Mouse (Mus musculus): Measurements from ENCODE around the gene Gnat2.

GRCm38 (mm10) chr3:108061420-108061819 lies 31.2 kb upstream of the Gnat2 start:
- TF ChIP-seq CTCF (IDR thresholded peaks at IDR 0.05; ENCODE audit: low read depth) (peak; percentile 76), EP300 (IDR thresholded peaks at IDR 0.05; ENCODE audit: low read depth) (no peak)
